Mouse (Mus musculus) brain, embryonic 14.5 days (tissue): ENCODE measurements around the gene Pigp. TPM values are rescaled to one million over a fixed set of nuclear protein-coding genes. Genes with fewer than 3 reads are reported as not detected.

Source experiments
- DNase-seq: peaks from one replicate; pipeline ENCODE4 v3.0.0-alpha.2; 2011; ENCODE audit warnings: low read depth
- CTCF ChIP-seq: fragments of 200-500 bp; IDR thresholded peaks from 2 replicates; pipeline ENCODE4 v1.5.1; 2012; ENCODE audit warnings: inconsistent platforms, mild to moderate bottlenecking, moderate library complexity, borderline replicate concordance; ENCODE audit not compliant: insufficient read depth, insufficient read length; ENCODE audit errors: extremely low read depth
- POLR2A ChIP-seq: fragments of 200-500 bp; IDR thresholded peaks from 2 replicates; pipeline ENCODE4 v1.6.1; 2012; ENCODE audit warnings: mild to moderate bottlenecking, inconsistent platforms, borderline replicate concordance; ENCODE audit not compliant: poor library complexity, insufficient read depth, insufficient read length, severe bottlenecking; ENCODE audit errors: extremely low read depth
- polyA plus RNA-seq: library from polyadenylated mRNA; depleted of rRNA; stranded (reverse); fragments of >200 nt; gene quantifications from 2 replicates; pipeline ENCODE4 v1.2.3, GENCODE M21; 2012; rRNA removed

Gene Pigp
- polyA plus RNA-seq = 76.8 and 101 TPM in 2 replicates

GRCm38 (mm10) chr16:94371301-94371931 is at the start of gene Pigp:
Gene Pigp (minus strand): TSS chr16:94371842.
- TF ChIP-seq CTCF = peak; percentile 40; the same call in 1 of the 2 replicates
- TF ChIP-seq POLR2A = 0 out of 2 replicates have a peak, but pooled peaks have one; percentile 4
- peak; percentile 97 for DNase-seq

- no peak for DNase-seq
These were observed 48.9 kb upstream of the Pigp start for GRCm38 (mm10) chr16:94420498-94420897.

DNA sequence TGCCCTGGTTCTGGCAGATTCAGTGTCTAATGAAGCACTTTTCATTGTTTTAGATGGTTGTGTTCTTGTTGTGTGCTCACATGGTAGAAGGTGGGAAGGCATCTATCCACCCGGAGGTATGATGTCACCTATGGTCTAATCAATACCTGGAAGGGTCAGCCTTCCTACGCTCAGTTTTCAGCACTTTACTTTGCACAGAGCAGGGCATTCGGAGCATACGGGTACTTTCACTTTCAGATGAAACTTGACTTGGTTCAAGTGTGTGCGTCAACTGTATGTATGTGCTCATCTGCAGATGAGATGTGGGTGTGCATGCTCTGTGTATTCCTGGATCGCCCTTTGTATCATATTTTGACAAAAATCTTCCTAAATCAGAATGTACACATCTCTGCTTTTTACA is 42.5 kb upstream of the Pigp start:
- DNase-seq = no peak
- no peak for TF ChIP-seq CTCF
- TF ChIP-seq POLR2A = no peak

More at GRCm38 (mm10) chr16:94420498-94420897, 48.9 kb upstream of the Pigp start:
- TF ChIP-seq POLR2A = no peak
- TF ChIP-seq CTCF = peak; percentile 43; the same call in 1 of the 2 replicates

GRCm38 (mm10) chr16:94412760-94413159 is 41.1 kb upstream of the Pigp start:
- no peak for TF ChIP-seq CTCF
- no peak for TF ChIP-seq POLR2A
- DNase-seq = no peak

GRCm38 (mm10) chr16:94412198-94412597 is 40.6 kb upstream of the Pigp start:
- TF ChIP-seq POLR2A = no peak
- no peak for DNase-seq

DNA sequence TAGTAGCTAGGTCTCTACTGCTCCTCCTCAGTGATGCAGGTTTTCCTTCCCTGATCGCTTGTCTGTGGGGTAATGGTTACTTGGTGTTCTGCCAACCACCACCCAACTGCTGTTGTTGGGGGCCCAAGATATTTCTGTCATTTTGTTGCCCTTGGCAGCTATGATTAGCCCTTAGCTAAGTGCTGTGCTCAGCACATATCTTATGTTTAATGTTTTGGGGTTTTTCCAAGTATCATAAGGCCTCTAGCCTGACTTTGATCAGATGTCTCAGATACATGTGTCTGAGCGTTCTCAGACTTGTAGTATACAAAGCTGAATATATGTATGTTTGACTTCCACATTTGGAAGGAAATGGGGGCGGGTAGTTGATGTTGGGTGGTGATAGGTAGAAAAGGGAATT is 39.6 kb upstream of the Pigp start:
- DNase-seq = no peak
- TF ChIP-seq CTCF (no peak), POLR2A (no peak)

DNA sequence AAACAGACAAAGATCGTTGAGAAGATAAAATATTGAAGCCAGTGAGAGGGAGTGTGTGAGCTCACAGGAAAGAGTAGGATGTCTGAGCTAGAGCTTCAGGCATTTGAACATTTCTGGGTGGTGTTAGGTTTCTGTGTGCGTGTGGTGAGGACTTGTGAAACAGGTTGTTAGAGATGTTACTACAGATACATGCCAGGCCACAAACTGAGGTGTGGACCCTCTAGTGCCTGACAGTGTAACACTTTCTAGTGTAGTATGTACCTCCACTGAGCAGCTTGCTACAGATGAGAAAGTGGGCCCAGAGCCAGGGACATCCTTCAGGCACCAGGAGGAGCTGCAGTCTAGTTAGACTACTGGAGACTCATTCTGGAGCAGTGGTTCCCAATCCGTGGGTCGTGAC is 30.5 kb upstream of the Pigp start:
- peak; percentile 19 for DNase-seq
- TF ChIP-seq CTCF (no peak), POLR2A (no peak)

GRCm38 (mm10) chr16:94401636-94402035 is 30.0 kb upstream of the Pigp start:
- TF ChIP-seq CTCF (no peak), POLR2A (no peak)
- DNase-seq = peak; percentile 7

- no peak for DNase-seq
- no peak for TF ChIP-seq POLR2A
- no peak for TF ChIP-seq CTCF
These were observed 27.5 kb upstream of the Pigp start for GRCm38 (mm10) chr16:94399141-94399540.

DNA sequence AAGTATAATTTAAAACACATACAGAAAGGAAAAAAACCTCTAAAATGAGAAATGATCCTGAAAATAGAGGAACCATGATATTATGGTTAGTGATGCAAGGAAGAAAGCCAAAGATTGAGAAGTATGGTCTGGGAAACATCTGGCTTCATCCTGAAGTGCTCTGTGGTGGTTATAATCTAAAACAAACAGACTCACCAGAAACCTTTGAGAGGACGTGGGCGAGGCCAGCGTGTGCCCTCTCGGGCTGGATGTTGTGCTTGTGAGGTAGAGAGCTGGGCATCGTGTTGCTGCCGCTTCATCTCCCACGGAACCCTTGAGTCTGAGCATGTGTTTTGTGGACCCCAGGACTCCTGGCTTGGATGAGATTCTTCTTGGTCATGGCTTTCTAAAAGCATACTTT is 25.0 kb upstream of the Pigp start:
- TF ChIP-seq POLR2A (no peak), CTCF (no peak)
- no peak for DNase-seq

GRCm38 (mm10) chr16:94395051-94395450 is 23.4 kb upstream of the Pigp start:
- no peak for TF ChIP-seq CTCF
- TF ChIP-seq POLR2A = no peak

GRCm38 (mm10) chr16:94392299-94392698 is 20.7 kb upstream of the Pigp start:
- no peak for DNase-seq

More at GRCm38 (mm10) chr16:94395051-94395450, 23.4 kb upstream of the Pigp start:
- no peak for DNase-seq

More at GRCm38 (mm10) chr16:94392299-94392698, 20.7 kb upstream of the Pigp start:
- TF ChIP-seq POLR2A (no peak), CTCF (no peak)
